Mouse (Mus musculus): ENCODE measurements around the gene Cyp3a25. TPM values are rescaled to one million over a fixed set of nuclear protein-coding genes. Genes with fewer than 3 reads are reported as not detected.
"Not testable (repeated sequence)": the region's sequence is repeated elsewhere in the genome, so short reads cannot be mapped to it uniquely, and the experiment has no call there.

Gene Cyp3a25
- total RNA-seq (2021) (not detected), polyA plus RNA-seq (2012; rRNA removed) (not detected in 2 replicates)
- long read RNA-seq, result 0 reads

GRCm38 (mm10) chr5:146009509-146009908 lies at the start of gene Cyp3a25:
Gene Cyp3a25 (minus strand): TSS chr5:146009618.
- H3K4me1 ChIP-seq (ENCODE audit: control insufficient read depth, insufficient read depth, low read length); H3K79me2 ChIP-seq (replicated peaks; ENCODE audit: control insufficient read depth, insufficient read depth, low read length); H3K4me3 ChIP-seq; H3K36me3 ChIP-seq (ENCODE audit: control insufficient read depth, insufficient read depth, low read length); H3K27ac ChIP-seq; intact Hi-C loops (cut with DNase I); H3K9ac ChIP-seq (ENCODE audit: low read depth, low read length); DNase-seq; H3K27me3 ChIP-seq (ENCODE audit: control insufficient read depth, insufficient read depth, low read length): not testable (repeated sequence)
- 57% methylated on average over 1 of the region's 1 CpGs for WGBS

- no peak overlapping the region for H3K4me3 ChIP-seq
- no peaks in the 10 kb centered on the region for H3K79me2 ChIP-seq (replicated peaks; ENCODE audit: control insufficient read depth, insufficient read depth, low read length)
- H3K4me1 ChIP-seq (ENCODE audit: control insufficient read depth, insufficient read depth, low read length), result no peaks in the 10 kb centered on the region
- no peak overlapping the region for H3K9ac ChIP-seq (ENCODE audit: low read depth, low read length)
- TF ChIP-seq POLR2A (IDR thresholded peaks at IDR 0.05; ENCODE audit: insufficient read depth, low read depth, low read length) (no peak), EP300 (IDR thresholded peaks at IDR 0.05; ENCODE audit: insufficient read depth, low read depth, low read length) (no peak), CTCF (IDR thresholded peaks at IDR 0.05) (no peak)
- intact Hi-C loops (cut with DNase I), result no loop called here
- no peaks in the 10 kb centered on the region for H3K36me3 ChIP-seq (ENCODE audit: control insufficient read depth, insufficient read depth, low read length)
- 28% methylated on average over 4 of the region's 4 CpGs for WGBS
- DNase-seq, result no peak
- no peaks in the 10 kb centered on the region for H3K27me3 ChIP-seq (ENCODE audit: control insufficient read depth, insufficient read depth, low read length)
- H3K27ac ChIP-seq, result no peak overlapping the region
Measured at GRCm38 (mm10) chr5:146021136-146021535, 11.7 kb upstream of the Cyp3a25 start.

GRCm38 (mm10) chr5:146018275-146018674 lies 8.9 kb upstream of the Cyp3a25 start:
- no peak overlapping the region for H3K9ac ChIP-seq (ENCODE audit: low read depth, low read length)
- no peak overlapping the region for H3K4me3 ChIP-seq
- no peaks in the 10 kb centered on the region for H3K4me1 ChIP-seq (ENCODE audit: control insufficient read depth, insufficient read depth, low read length)
- no peaks in the 10 kb centered on the region for H3K36me3 ChIP-seq (ENCODE audit: control insufficient read depth, insufficient read depth, low read length)
- no peaks in the 10 kb centered on the region for H3K27me3 ChIP-seq (ENCODE audit: control insufficient read depth, insufficient read depth, low read length)
- DNase-seq, result no peak
- no peak overlapping the region for H3K27ac ChIP-seq
- H3K79me2 ChIP-seq (replicated peaks; ENCODE audit: control insufficient read depth, insufficient read depth, low read length), result no peaks in the 10 kb centered on the region
- intact Hi-C loops (cut with DNase I), result no loop called here
- WGBS, result 57% methylated on average over 5 of the region's 5 CpGs
- TF ChIP-seq CTCF (IDR thresholded peaks at IDR 0.05) (no peak), POLR2A (IDR thresholded peaks at IDR 0.05; ENCODE audit: insufficient read depth, low read depth, low read length) (no peak), EP300 (IDR thresholded peaks at IDR 0.05; ENCODE audit: insufficient read depth, low read depth, low read length) (no peak)

- TF ChIP-seq POLR2A (IDR thresholded peaks at IDR 0.05; ENCODE audit: insufficient read depth, low read depth, low read length), result no peak
- TF ChIP-seq CTCF (IDR thresholded peaks at IDR 0.05), result no peak
- no peak for TF ChIP-seq EP300 (IDR thresholded peaks at IDR 0.05; ENCODE audit: insufficient read depth, low read depth, low read length)
- no peaks in the 10 kb centered on the region for H3K27me3 ChIP-seq (ENCODE audit: control insufficient read depth, insufficient read depth, low read length)
- H3K4me1 ChIP-seq (ENCODE audit: control insufficient read depth, insufficient read depth, low read length), result no peaks in the 10 kb centered on the region
- no peaks in the 10 kb centered on the region for H3K79me2 ChIP-seq (replicated peaks; ENCODE audit: control insufficient read depth, insufficient read depth, low read length)
- no peak overlapping the region for H3K9ac ChIP-seq (ENCODE audit: low read depth, low read length)
- H3K27ac ChIP-seq, result no peak overlapping the region
- no peak overlapping the region for H3K4me3 ChIP-seq
- no peak for DNase-seq
- intact Hi-C loops (cut with DNase I), result no loop called here
- no peaks in the 10 kb centered on the region for H3K36me3 ChIP-seq (ENCODE audit: control insufficient read depth, insufficient read depth, low read length)
- WGBS, result 64% methylated on average over 1 of the region's 1 CpGs
Measured at GRCm38 (mm10) chr5:146011251-146011650, 1.8 kb upstream of the Cyp3a25 start.

- no peak for DNase-seq
- Histone ChIP-seq H3K4me3 (no peak overlapping the region), H3K27ac (no peak overlapping the region), H3K4me1 (ENCODE audit: control insufficient read depth, insufficient read depth, low read length) (no peaks in the 10 kb centered on the region), H3K36me3 (ENCODE audit: control insufficient read depth, insufficient read depth, low read length) (no peaks in the 10 kb centered on the region), H3K79me2 (replicated peaks; ENCODE audit: control insufficient read depth, insufficient read depth, low read length) (no peaks in the 10 kb centered on the region), H3K27me3 (ENCODE audit: control insufficient read depth, insufficient read depth, low read length) (no peaks in the 10 kb centered on the region), H3K9ac (ENCODE audit: low read depth, low read length) (no peak overlapping the region)
- TF ChIP-seq EP300 (IDR thresholded peaks at IDR 0.05; ENCODE audit: insufficient read depth, low read depth, low read length), result no peak
- no peak for TF ChIP-seq CTCF (IDR thresholded peaks at IDR 0.05)
- TF ChIP-seq POLR2A (IDR thresholded peaks at IDR 0.05; ENCODE audit: insufficient read depth, low read depth, low read length), result no peak
- intact Hi-C loops (cut with DNase I), result no loop called here
Measured at GRCm38 (mm10) chr5:145967080-145967479, 42.3 kb downstream of the Cyp3a25 start.

Other genes with a start within 250 kb of the Cyp3a25 start
- gene Cyp3a44, start 203.7 kb downstream of the Cyp3a25 start, total RNA-seq (2021), result not detected
- gene Cyp3a44, start 203.7 kb downstream of the Cyp3a25 start, polyA plus RNA-seq (2012; rRNA removed), result not detected in 2 replicates
- not detected for gene Cyp3a11, start 129.7 kb downstream of the Cyp3a25 start, total RNA-seq (2021)
- 0.94 TPM in 1 of 2 replicates, not detected in the other for gene Cyp3a11, start 129.7 kb downstream of the Cyp3a25 start, polyA plus RNA-seq (2012; rRNA removed)
- gene Cyp3a59, start 69.6 kb upstream of the Cyp3a25 start, total RNA-seq (2021), result not detected
- gene Cyp3a59, start 69.6 kb upstream of the Cyp3a25 start, polyA plus RNA-seq (2012; rRNA removed), result not detected in 2 replicates
- gene Gm5565, start 150.9 kb upstream of the Cyp3a25 start, total RNA-seq (2021), result not detected
- gene Gm5565, start 150.9 kb upstream of the Cyp3a25 start, polyA plus RNA-seq (2012; rRNA removed), result not detected in 2 replicates
- not detected for gene Gm6309, start 161.1 kb upstream of the Cyp3a25 start, total RNA-seq (2021)
- not detected in 2 replicates for gene Gm6309, start 161.1 kb upstream of the Cyp3a25 start, polyA plus RNA-seq (2012; rRNA removed)
- under 1 TPM in 1 of 2 experiments, not detected in 1; 0.55 TPM for gene 1700001J03Rik, start 175.7 kb upstream of the Cyp3a25 start, total RNA-seq (2021)
- 0.68 and 0.88 TPM in 2 replicates for gene 1700001J03Rik, start 175.7 kb upstream of the Cyp3a25 start, polyA plus RNA-seq (2012; rRNA removed)
- 10 to 100 TPM; 40.6 to 43.1 TPM for gene Rnf6, start 211.9 kb upstream of the Cyp3a25 start, total RNA-seq (2021)
- 15.6 and 24.8 TPM in 2 replicates for gene Rnf6, start 211.9 kb upstream of the Cyp3a25 start, polyA plus RNA-seq (2012; rRNA removed)
- gene Cdk8, start 221.6 kb upstream of the Cyp3a25 start, total RNA-seq (2021), result 10 to 100 TPM; 15.5 to 15.6 TPM
- 15.0 and 18.8 TPM in 2 replicates for gene Cdk8, start 221.6 kb upstream of the Cyp3a25 start, polyA plus RNA-seq (2012; rRNA removed)